Mouse (Mus musculus): ENCODE measurements around the gene Negr1.

DNA sequence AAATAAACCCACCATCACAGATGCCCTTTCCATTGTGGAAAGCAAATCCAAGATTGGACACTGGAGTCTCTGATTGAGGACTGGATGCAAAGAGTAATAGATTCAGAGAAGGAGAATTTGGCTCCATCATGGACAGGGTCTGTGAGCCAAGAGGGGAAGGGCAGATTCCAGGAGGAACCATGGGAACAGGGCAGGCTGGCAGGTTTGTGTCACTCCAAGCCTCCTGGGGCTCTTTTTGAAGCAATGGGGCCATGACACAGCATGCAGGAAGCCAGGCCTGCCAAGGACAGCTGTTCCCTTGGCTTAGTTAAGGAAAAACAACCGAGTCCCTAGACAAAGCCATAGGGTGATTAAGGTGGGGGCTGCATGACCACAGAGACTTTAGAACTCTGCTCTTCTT, 647.4 kb downstream of the Negr1 start:
- TF ChIP-seq POLR2A (IDR thresholded peaks at IDR 0.05; ENCODE audit: low read depth, low read length) (no peak), MYC (IDR thresholded peaks at IDR 0.05; ENCODE audit: low read depth, low read length) (no peak), ZKSCAN1 (IDR thresholded peaks at IDR 0.05; ENCODE audit: borderline replicate concordance, low read depth, low read length) (no peak), BHLHE40 (IDR thresholded peaks at IDR 0.05; ENCODE audit: low read depth, low read length) (no peak), ELF1 (IDR thresholded peaks at IDR 0.05; ENCODE audit: low read depth, low read length) (no peak), ZNF384 (IDR thresholded peaks at IDR 0.05; ENCODE audit: low read depth, low read length) (no peak), ETS1 (conservative IDR thresholded peaks at IDR 0.05; ENCODE audit: low read depth, low read length) (no peak), CTCF (conservative IDR thresholded peaks at IDR 0.05 in 1 of 2, IDR thresholded peaks at IDR 0.05 in 1 of 2; ENCODE audit: low read depth in 2 of 2, low read length in 2 of 2) (no peak), NELFE (IDR thresholded peaks at IDR 0.05; ENCODE audit: low read depth, low read length) (no peak), USF1 (IDR thresholded peaks at IDR 0.05; ENCODE audit: low read depth, low read length) (no peak), GABPA (IDR thresholded peaks at IDR 0.05; ENCODE audit: insufficient replicate concordance, low read depth, low read length) (no peak), TBP (conservative IDR thresholded peaks at IDR 0.05; ENCODE audit: low read depth, low read length) (no peak), MXI1 (IDR thresholded peaks at IDR 0.05; ENCODE audit: low read depth, low read length) (no peak), EP300 (IDR thresholded peaks at IDR 0.05; ENCODE audit: low read length) (no peak)
